Comparison of ENCODE assay signal across 24 mouse cellular contexts in the genomic region with DNA sequence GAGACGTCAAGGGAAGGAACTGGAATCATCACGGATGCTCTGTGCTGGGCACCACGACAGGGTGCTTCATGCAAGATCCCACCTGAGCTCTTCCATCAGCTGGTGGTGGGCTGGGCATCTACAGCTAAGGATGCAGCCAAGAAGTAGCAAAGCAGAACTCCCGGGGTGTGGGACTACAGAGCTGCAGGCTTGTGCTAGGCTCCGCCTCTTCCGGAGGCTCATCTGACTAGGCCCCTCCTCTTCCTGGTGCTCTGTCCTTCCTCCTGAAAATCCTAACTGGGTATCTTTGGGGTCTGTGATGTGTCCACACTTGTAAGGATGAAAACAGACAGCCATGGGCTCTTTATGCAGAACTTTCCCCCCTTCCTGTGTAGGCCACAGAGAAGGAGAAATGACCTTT. TPM values are rescaled to one million over a fixed set of nuclear protein-coding genes. Genes with fewer than 3 reads are reported as not detected.
A peak's percentile ranks its signal among the peaks of the same experiment; 100 is the strongest.
DNase-seq lines count a peak whose midpoint lies in the region; ATAC-seq and TF ChIP-seq lines count a peak whose summit lies in the region.
"Had no signal": no experiment of that assay in that cellular context is flagged by ENCODE, and none has a peak within 500 bp of the region (broad histone marks: within the 10 kb centered on the region; RNA-seq: fewer than 3 reads in every experiment).

No protein-coding gene starts in this region.

- H3K27ac ChIP-seq in hindbrain, embryonic 12.5 days: no peak overlapping the region
- no peak overlapping the region for H3K27ac ChIP-seq in hindbrain, embryonic 10.5 days
- no peak overlapping the region for H3K27ac ChIP-seq in ES-Bruce4 (ENCODE audit: insufficient read depth, low read length)
- H3K27ac ChIP-seq in hindbrain, embryonic 14.5 days: no peak overlapping the region
- H3K27ac ChIP-seq in midbrain, postnatal 0 days (ENCODE audit: low read depth, low read length): no peak overlapping the region
- H3K27ac ChIP-seq: embryonic facial prominence, embryonic 15.5 days; limb, embryonic 15.5 days; macrophage; stomach, embryonic 15.5 days had no signal

- H3K4me1 ChIP-seq in hindbrain, embryonic 12.5 days: peaks cover 77% of the 10 kb centered on the region
- peaks cover 73% of the 10 kb centered on the region for H3K4me1 ChIP-seq in hindbrain, embryonic 10.5 days (replicated peaks)
- H3K4me1 ChIP-seq in ES-Bruce4 (ENCODE audit: control insufficient read depth, insufficient read depth, low read length): no peaks in the 10 kb centered on the region
- peaks cover 68% of the 10 kb centered on the region for H3K4me1 ChIP-seq in hindbrain, embryonic 14.5 days (replicated peaks; ENCODE audit: control insufficient read depth, insufficient read depth, low read length)
- peaks cover 33% of the 10 kb centered on the region for H3K4me1 ChIP-seq in midbrain, postnatal 0 days (ENCODE audit: insufficient read depth, low read length)

- no peak overlapping the region for H3K9ac ChIP-seq in hindbrain, embryonic 12.5 days
- H3K9ac ChIP-seq in ES-Bruce4 (ENCODE audit: low read depth, poor library complexity, severe bottlenecking): no peak overlapping the region
- no peak overlapping the region for H3K9ac ChIP-seq in hindbrain, embryonic 14.5 days
- H3K9ac ChIP-seq in midbrain, postnatal 0 days (replicated peaks; ENCODE audit: low read length, poor library complexity, severe bottlenecking): no peak overlapping the region
- H3K9ac ChIP-seq: embryonic facial prominence, embryonic 15.5 days; heart, embryonic 12.5 days; limb, embryonic 15.5 days; stomach, embryonic 15.5 days had no signal

- 76% methylated on average over 6 of the region's 6 CpGs for WGBS in hindbrain, embryonic 12.5 days
- 78% methylated on average over 6 of the region's 6 CpGs for WGBS in hindbrain, embryonic 10.5 days
- 72% methylated on average over 6 of the region's 6 CpGs for WGBS in hindbrain, embryonic 14.5 days
- 72% methylated on average over 6 of the region's 6 CpGs for WGBS in midbrain, postnatal 0 days

- no peak for ATAC-seq in hindbrain, embryonic 12.5 days (ENCODE audit: low FRiP score)
- ATAC-seq in hindbrain, embryonic 14.5 days (ENCODE audit: low FRiP score): no peak
- ATAC-seq in midbrain, postnatal 0 days (ENCODE audit: low FRiP score): no peak

- TF ChIP-seq CTCF in ES-Bruce4 (IDR thresholded peaks at IDR 0.05; ENCODE audit: low read depth, low read length): no peak
- no peak for TF ChIP-seq CTCF in midbrain, postnatal 0 days (IDR thresholded peaks at IDR 0.05)

- 0 out of 2 replicates have a peak, but pooled peaks cover 5% of the 10 kb centered on the region for H3K36me3 ChIP-seq in hindbrain, embryonic 12.5 days
- H3K36me3 ChIP-seq in hindbrain, embryonic 10.5 days: peaks cover 28% of the 10 kb centered on the region
- no peaks in the 10 kb centered on the region for H3K36me3 ChIP-seq in ES-Bruce4 (ENCODE audit: control insufficient read depth, insufficient read depth, low read length, poor library complexity, severe bottlenecking)
- H3K36me3 ChIP-seq in hindbrain, embryonic 14.5 days (replicated peaks; ENCODE audit: control insufficient read depth, insufficient read depth): no peaks in the 10 kb centered on the region
- H3K36me3 ChIP-seq in midbrain, postnatal 0 days (ENCODE audit: insufficient read depth, low read length): no peaks in the 10 kb centered on the region
- H3K36me3 ChIP-seq: G1E; stomach, embryonic 15.5 days had no signal

- no peak for TF ChIP-seq POLR2A in ES-Bruce4 (IDR thresholded peaks at IDR 0.05; ENCODE audit: insufficient read depth, low read length)

- TF ChIP-seq EP300 in ES-Bruce4 (IDR thresholded peaks at IDR 0.05; ENCODE audit: insufficient read depth, low read depth, low read length): no peak

- H3K4me2 ChIP-seq in hindbrain, embryonic 12.5 days (replicated peaks): peak overlapping the region; percentile 92; the same call in 1 of the 2 replicates
- peak overlapping the region; percentile 92; the same call in 1 of the 2 replicates for H3K4me2 ChIP-seq in hindbrain, embryonic 14.5 days (replicated peaks)
- H3K4me2 ChIP-seq in midbrain, postnatal 0 days (ENCODE audit: low read depth, low read length, poor library complexity, severe bottlenecking): peak overlapping the region; percentile 18; the same call in 1 of the 2 replicates
- H3K4me2 ChIP-seq: embryonic facial prominence, embryonic 15.5 days; heart, embryonic 12.5 days; limb, embryonic 15.5 days; stomach, embryonic 15.5 days had no signal

- no peaks in the 10 kb centered on the region for H3K9me3 ChIP-seq in hindbrain, embryonic 12.5 days (replicated peaks)
- H3K9me3 ChIP-seq in hindbrain, embryonic 10.5 days: no peaks in the 10 kb centered on the region
- no peaks in the 10 kb centered on the region for H3K9me3 ChIP-seq in ES-Bruce4 (replicated peaks; ENCODE audit: control insufficient read depth, insufficient read depth, low read length, poor library complexity, severe bottlenecking)
- H3K9me3 ChIP-seq in hindbrain, embryonic 14.5 days (ENCODE audit: control insufficient read depth, low read length): no peaks in the 10 kb centered on the region
- no peaks in the 10 kb centered on the region for H3K9me3 ChIP-seq in midbrain, postnatal 0 days (ENCODE audit: low read length)
- H3K9me3 ChIP-seq: embryonic facial prominence, embryonic 15.5 days; heart, embryonic 12.5 days; limb, embryonic 15.5 days; stomach, embryonic 15.5 days had no signal

- DNase-seq in hindbrain, embryonic 10.5 days (ENCODE audit: low spot score): no peak
- no peak for DNase-seq in hindbrain, embryonic 14.5 days (ENCODE audit: low spot score)
- no peak for DNase-seq in midbrain, postnatal 0 days (ENCODE audit: low spot score)
- no peak for DNase-seq in left cerebral cortex, postnatal 4 days
- no peak for DNase-seq in gastrocnemius, postnatal 14 days
- DNase-seq: adrenal gland, postnatal 10 days; B cell, adult 2 months; cerebellum, adult 18-20 months; heart, postnatal 4 days; kidney, adult 11 months; kidney, postnatal 10 days; lung, adult 18-20 months; spleen, adult 18-20 months; thymus, postnatal 25 days had no signal

- no peaks in the 10 kb centered on the region for H3K27me3 ChIP-seq in hindbrain, embryonic 12.5 days
- H3K27me3 ChIP-seq in hindbrain, embryonic 10.5 days (ENCODE audit: insufficient read depth, poor library complexity, severe bottlenecking): peaks cover 25% of the 10 kb centered on the region
- peaks cover 2% of the 10 kb centered on the region; the same call in 1 of the 2 replicates for H3K27me3 ChIP-seq in ES-Bruce4 (ENCODE audit: control insufficient read depth, insufficient read depth, low read length, poor library complexity, severe bottlenecking)
- no peaks in the 10 kb centered on the region for H3K27me3 ChIP-seq in hindbrain, embryonic 14.5 days (ENCODE audit: control insufficient read depth, insufficient read depth, low read length)
- no peaks in the 10 kb centered on the region for H3K27me3 ChIP-seq in midbrain, postnatal 0 days (ENCODE audit: insufficient read depth, low read length)
- H3K27me3 ChIP-seq: embryonic facial prominence, embryonic 15.5 days; limb, embryonic 15.5 days; stomach, embryonic 15.5 days had no signal

- no peak overlapping the region for H3K4me3 ChIP-seq in hindbrain, embryonic 12.5 days
- H3K4me3 ChIP-seq in hindbrain, embryonic 10.5 days: no peak overlapping the region
- peak overlapping the region; percentile 56 for H3K4me3 ChIP-seq in ES-Bruce4 (ENCODE audit: low read depth, low read length)
- no peak overlapping the region for H3K4me3 ChIP-seq in hindbrain, embryonic 14.5 days (replicated peaks; ENCODE audit: low read length)
- no peak overlapping the region for H3K4me3 ChIP-seq in midbrain, postnatal 0 days (ENCODE audit: low read depth, low read length)
- H3K4me3 ChIP-seq: embryonic facial prominence, embryonic 15.5 days; heart, embryonic 12.5 days; limb, embryonic 15.5 days; myocyte; stomach, embryonic 15.5 days had no signal

- intact Hi-C loops in left cerebral cortex, postnatal 4 days (cut with DNase I): no loop called here
- intact Hi-C loops in gastrocnemius, postnatal 14 days (cut with DNase I; ENCODE audit: low total_unique reads): no loop called here

RNA-seq across cellular contexts. Expression of a gene that starts 5.3 kb away (rescaled TPM):
- 11.4 and 14.0 TPM in 2 replicates for polyA plus RNA-seq in hindbrain, embryonic 12.5 days (2016; fragmentation: Nextera tagmentation; extraction: Ambion mirVana)
- polyA plus RNA-seq in hindbrain, embryonic 10.5 days (2016; fragmentation: Nextera tagmentation; extraction: Ambion mirVana): 6.6 and 7.8 TPM in 2 replicates
- polyA plus RNA-seq in ES-Bruce4 (2011; ENCODE audit: insufficient read depth, insufficient read length, low read depth, missing spikeins): 22.9 and 28.2 TPM in 2 replicates
- 19.6 and 24.0 TPM in 2 replicates for polyA plus RNA-seq in hindbrain, embryonic 14.5 days (2014; fragmentation: Nextera tagmentation; extraction: Ambion mirVana)
- 59.8 and 63.5 TPM in 2 replicates for total RNA-seq in midbrain, postnatal 0 days (2014; rRNA removed)
- 9.4 and 11.0 TPM in 2 replicates for polyA plus RNA-seq in midbrain, postnatal 0 days (2015; fragmentation: Nextera tagmentation; extraction: Ambion mirVana)
- total RNA-seq in left cerebral cortex, postnatal 4 days (2021): 10 to 100 TPM; 91.0 to 94.5 TPM
- 1 to 10 TPM; 4.7 to 5.3 TPM for total RNA-seq in gastrocnemius, postnatal 14 days (2021)
- polyA plus RNA-seq: G1E had no signal

RNA-seq across cellular contexts. Expression of a gene that starts 28.8 kb away (rescaled TPM):
- 12.3 and 13.3 TPM in 2 replicates for polyA plus RNA-seq in hindbrain, embryonic 12.5 days (2016; fragmentation: Nextera tagmentation; extraction: Ambion mirVana)
- polyA plus RNA-seq in hindbrain, embryonic 10.5 days (2016; fragmentation: Nextera tagmentation; extraction: Ambion mirVana): 9.8 and 10.6 TPM in 2 replicates
- 1.2 and 1.3 TPM in 2 replicates for polyA plus RNA-seq in ES-Bruce4 (2011; ENCODE audit: insufficient read depth, insufficient read length, low read depth, missing spikeins)
- polyA plus RNA-seq in hindbrain, embryonic 14.5 days (2014; fragmentation: Nextera tagmentation; extraction: Ambion mirVana): 14.5 and 17.0 TPM in 2 replicates
- 15.5 and 18.1 TPM in 2 replicates for total RNA-seq in midbrain, postnatal 0 days (2014; rRNA removed)
- 28.4 and 30.9 TPM in 2 replicates for polyA plus RNA-seq in midbrain, postnatal 0 days (2015; fragmentation: Nextera tagmentation; extraction: Ambion mirVana)
- total RNA-seq in left cerebral cortex, postnatal 4 days (2021): 10 to 100 TPM; 35.5 to 36.1 TPM
- total RNA-seq in gastrocnemius, postnatal 14 days (2021): under 1 TPM; 0.66 to 0.76 TPM
- polyA plus RNA-seq: G1E had no signal

RNA-seq across cellular contexts. Expression of a gene that starts 33.3 kb away (rescaled TPM):
- polyA plus RNA-seq in hindbrain, embryonic 12.5 days (2016; fragmentation: Nextera tagmentation; extraction: Ambion mirVana): 0.57 and 0.67 TPM in 2 replicates
- polyA plus RNA-seq in hindbrain, embryonic 10.5 days (2016; fragmentation: Nextera tagmentation; extraction: Ambion mirVana): 0.20 and 1.0 TPM in 2 replicates
- not detected in 2 replicates for polyA plus RNA-seq in ES-Bruce4 (2011; ENCODE audit: insufficient read depth, insufficient read length, low read depth, missing spikeins)
- polyA plus RNA-seq in hindbrain, embryonic 14.5 days (2014; fragmentation: Nextera tagmentation; extraction: Ambion mirVana): 0.20 and 0.50 TPM in 2 replicates
- total RNA-seq in midbrain, postnatal 0 days (2014; rRNA removed): 0.27 and 1.5 TPM in 2 replicates
- 0.43 and 1.2 TPM in 2 replicates for polyA plus RNA-seq in midbrain, postnatal 0 days (2015; fragmentation: Nextera tagmentation; extraction: Ambion mirVana)
- under 1 TPM; 0.70 to 0.81 TPM for total RNA-seq in left cerebral cortex, postnatal 4 days (2021)
- total RNA-seq in gastrocnemius, postnatal 14 days (2021): not detected
- total RNA-seq: gastrocnemius, postnatal 4 days; heart, postnatal 4 days had no signal
- polyA plus RNA-seq: G1E; heart, embryonic 12.5 days; limb, embryonic 15.5 days; macrophage; myocyte; stomach, embryonic 15.5 days had no signal

Comparison
In these comparisons a context has a peak if more than half of its experiments do, and no peak if none do; other contexts are left out.
1. H3K4me2 ChIP-seq: peak in every context shown above with its lines; median percentile 92 in hindbrain, embryonic 12.5 days; 92 in hindbrain, embryonic 14.5 days; 18 in midbrain, postnatal 0 days.